Mouse (Mus musculus) ES-E14 (cell line): ENCODE results near the gene Ncs1. TPM values are rescaled to one million over a fixed set of nuclear protein-coding genes. Genes with fewer than 3 reads are reported as not detected.

ENCODE experiments used
- DNase-seq: peaks from one replicate; pipeline ENCODE4 v3.0.0-alpha.2; 2013; ENCODE audit warnings: low read depth, low spot score
- H3K27ac ChIP-seq: 2 replicates; pipeline ENCODE4 v1.5.1; 2012; ENCODE audit warnings: low read depth, mild to moderate bottlenecking, low read length, moderate library complexity, mixed read lengths; ENCODE audit not compliant: poor library complexity, insufficient read depth, severe bottlenecking
- H3K36me3 ChIP-seq: 2 replicates; pipeline ENCODE4 v1.6.1; 2012; ENCODE audit warnings: mild to moderate bottlenecking, low read length, moderate library complexity, mixed read lengths; ENCODE audit not compliant: control insufficient read depth, poor library complexity, insufficient read depth, severe bottlenecking
- H3K4me1 ChIP-seq, 2 experiments: fragments of 150-350 bp in 1 of 2; sonication (generic) in 1 of 2; 2 replicates each; pipeline ENCODE4 v1.6.1; 2012; ENCODE audit warnings: low read length in 2 of 2, mild to moderate bottlenecking in 1 of 2, mixed read lengths in 1 of 2; ENCODE audit not compliant: control insufficient read depth in 2 of 2, insufficient read depth in 2 of 2, poor library complexity in 1 of 2
- H3K4me3 ChIP-seq, 2 experiments: fragments of 150-350 bp in 1 of 2; sonication (generic) in 1 of 2; 2 replicates each; pipeline ENCODE4 v1.5.1; 2012; ENCODE audit warnings: low read length in 2 of 2, low read depth in 1 of 2, mild to moderate bottlenecking in 1 of 2, mixed read lengths in 1 of 2; ENCODE audit not compliant: insufficient read depth in 1 of 2, poor library complexity in 1 of 2, severe bottlenecking in 1 of 2
- H3K9ac ChIP-seq: 2 replicates; pipeline ENCODE4 v1.6.1; 2012; ENCODE audit warnings: low read depth, mild to moderate bottlenecking, low read length, mixed read lengths; ENCODE audit not compliant: poor library complexity, insufficient read depth, severe bottlenecking
- H3K9me3 ChIP-seq: fragments of 150-350 bp; sonication (generic); 2 replicates; pipeline ENCODE4 v1.6.1; 2012; ENCODE audit warnings: low read depth, mild to moderate bottlenecking, low read length; ENCODE audit not compliant: control insufficient read depth, insufficient read depth
- CHD2 ChIP-seq: IDR thresholded peaks from 2 replicates; pipeline ENCODE4 v1.6.1; 2014; ENCODE audit warnings: mild to moderate bottlenecking, low read depth, low read length, inconsistent platforms
- HCFC1 ChIP-seq: IDR thresholded peaks from 2 replicates; pipeline ENCODE4 v1.6.1; 2012; ENCODE audit warnings: low read length, inconsistent platforms, borderline replicate concordance; ENCODE audit not compliant: insufficient read depth
- MAFK ChIP-seq: IDR thresholded peaks from 2 replicates; pipeline ENCODE4 v1.6.1; 2014; ENCODE audit warnings: mild to moderate bottlenecking, low read depth, low read length, inconsistent platforms; ENCODE audit not compliant: insufficient read depth
- ZC3H11A ChIP-seq: IDR thresholded peaks from 2 replicates; pipeline ENCODE4 v1.6.1; 2012; ENCODE audit warnings: low read depth, mild to moderate bottlenecking, inconsistent platforms, low read length, borderline replicate concordance
- ZNF384 ChIP-seq: IDR thresholded peaks from 2 replicates; pipeline ENCODE4 v1.6.1; 2012; ENCODE audit warnings: low read depth, low read length, inconsistent platforms
- in situ Hi-C, 2 experiments: fragments of 600-800 bp; cut with MboI; formaldehyde crosslinking; loops; one replicate each; pipeline ENCODE4 v1.15.1; 2025; ENCODE audit warnings: low sequenced_read_pairs in 2 of 2, inconsistent platforms in 1 of 2; ENCODE audit not compliant: unreplicated experiment in 2 of 2
- total RNA-seq: library from RNA; depleted of rRNA; stranded (reverse); fragments of 300-350 nt; gene quantifications from 2 replicates; pipeline ENCODE4 v1.2.3, GENCODE M21; 2012; rRNA removed

Gene Ncs1
- total RNA-seq = 5.1 and 8.9 TPM in 2 replicates

DNA sequence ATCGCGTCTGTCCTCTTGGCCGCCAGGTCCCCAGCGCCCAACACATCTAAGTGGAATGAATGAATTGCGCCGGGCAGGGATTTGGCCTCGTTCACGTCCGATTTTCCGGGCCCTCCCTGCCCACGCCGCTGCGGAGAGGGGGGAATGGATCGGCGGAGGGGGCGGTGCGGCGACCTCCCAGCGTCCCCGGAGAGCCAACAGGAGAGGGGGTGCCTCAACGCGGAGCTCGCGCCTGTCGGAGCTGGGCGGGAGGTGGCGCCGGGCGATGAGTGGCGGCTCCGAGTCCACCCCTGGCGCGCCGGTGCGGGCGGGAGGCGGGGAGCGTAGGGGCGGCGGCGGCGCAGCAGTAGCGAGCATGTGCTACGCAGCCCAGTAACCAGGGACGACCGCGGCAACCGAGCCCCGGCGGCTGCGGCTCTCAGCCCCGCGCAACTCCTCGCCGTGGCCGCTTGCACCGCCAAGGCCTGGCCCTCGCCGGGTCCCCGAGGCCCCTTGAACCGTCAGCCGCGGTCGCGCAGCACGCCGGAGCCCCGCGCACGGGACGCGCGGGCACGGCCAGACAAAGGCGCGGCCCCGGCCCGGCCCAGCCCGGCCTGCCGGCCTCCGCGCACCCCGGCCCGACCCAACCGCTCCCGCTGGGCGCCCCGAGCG lies at the start of gene Ncs1:
Ncs1 (plus strand) TSS at position 333 of the 651 bp plus-strand sequence.
- H3K4me3 ChIP-seq = peak within 1 kb of the TSS; percentile 81 to 90
- H3K27ac ChIP-seq = no peak within 1 kb of the TSS
- H3K4me1 ChIP-seq = peaks cover 0 to 25% of the 10 kb centered on the region in 2 experiments; a peak in 2 of 4 replicates
- TF ChIP-seq HCFC1 (peak; percentile 28; the same call in 1 of the 2 replicates), ZC3H11A (no peak)
- DNase-seq = no peak
- H3K36me3 ChIP-seq = no peaks in the 10 kb centered on the region
- peak within 1 kb of the TSS; percentile 77 for H3K9ac ChIP-seq
- in situ Hi-C loops = no loop called here
- no peaks in the 10 kb centered on the region for H3K9me3 ChIP-seq

- Histone ChIP-seq H3K36me3 (peaks cover 39% of the 10 kb centered on the region), H3K4me1 (peaks cover 0 to 5% of the 10 kb centered on the region in 2 experiments; a peak in 2 of 4 replicates), H3K9me3 (no peaks in the 10 kb centered on the region), H3K27ac (no peak overlapping the region), H3K4me3 (no peak overlapping the region), H3K9ac (no peak overlapping the region)
- DNase-seq = no peak
- in situ Hi-C loops = loop anchor here in 1 of 2 experiments (10.0 kb wide), 2 partner anchors 76 to 186 kb away; no protein-coding TSS in a partner anchor
- TF ChIP-seq CHD2 (no peak), MAFK (no peak), ZNF384 (no peak), ZC3H11A (no peak), HCFC1 (no peak)
These were observed 47.0 kb upstream of the Ncs1 start for GRCm38 (mm10) chr2:31198621-31199020.

DNA sequence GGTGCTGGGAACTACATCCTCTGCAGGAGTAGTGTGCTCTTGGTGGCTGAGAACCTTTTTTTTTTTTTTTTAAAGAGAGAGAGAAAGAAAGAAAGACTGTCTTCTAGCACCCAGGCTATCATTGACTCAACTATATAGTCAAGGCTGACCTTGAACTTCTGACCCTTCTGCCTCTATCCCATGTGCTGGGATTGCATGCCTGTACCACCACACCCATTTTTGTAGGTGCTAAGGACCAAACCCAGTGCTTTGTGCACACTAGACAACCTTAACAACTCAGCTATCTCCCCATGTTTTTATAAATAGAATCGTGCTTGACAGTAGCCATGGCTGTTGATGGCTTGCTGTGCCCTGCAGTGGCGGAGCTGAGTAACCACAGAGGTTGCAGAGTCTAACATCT lies 45.6 kb upstream of the Ncs1 start:
- no peak overlapping the region for H3K9ac ChIP-seq
- H3K27ac ChIP-seq = no peak overlapping the region
- H3K4me3 ChIP-seq = no peak overlapping the region
- TF ChIP-seq ZNF384 = 0 out of 2 replicates have a peak, but pooled peaks have one; percentile 23
- no peak for TF ChIP-seq HCFC1
- peaks cover 0 to 5% of the 10 kb centered on the region in 2 experiments; a peak in 2 of 4 replicates for H3K4me1 ChIP-seq
- peaks cover 33% of the 10 kb centered on the region; the same call in 1 of the 2 replicates for H3K36me3 ChIP-seq
- no peak for DNase-seq
- in situ Hi-C loops = no loop called here
- H3K9me3 ChIP-seq = no peaks in the 10 kb centered on the region

- TF ChIP-seq HCFC1 (no peak), ZC3H11A (no peak), CHD2 (no peak), MAFK (no peak), ZNF384 (no peak)
- in situ Hi-C loops = no loop called here
- H3K27ac ChIP-seq = no peak overlapping the region
- DNase-seq = no peak
- H3K4me1 ChIP-seq = peaks cover 0 to 2% of the 10 kb centered on the region in 2 experiments; a peak in 2 of 4 replicates
- no peaks in the 10 kb centered on the region for H3K9me3 ChIP-seq
- H3K9ac ChIP-seq = no peak overlapping the region
- H3K36me3 ChIP-seq = peaks cover 26% of the 10 kb centered on the region; the same call in 1 of the 2 replicates
- no peak overlapping the region for H3K4me3 ChIP-seq
These were observed 43.8 kb upstream of the Ncs1 start for GRCm38 (mm10) chr2:31201851-31202250.

- no peak overlapping the region for H3K4me3 ChIP-seq
- H3K9ac ChIP-seq = no peak overlapping the region
- TF ChIP-seq ZC3H11A = no peak
- no peak for TF ChIP-seq HCFC1
- no peak for TF ChIP-seq ZNF384
- no peak for TF ChIP-seq MAFK
- TF ChIP-seq CHD2 = no peak
- in situ Hi-C loops = no loop called here
- DNase-seq = no peak
- H3K36me3 ChIP-seq = peaks cover 27% of the 10 kb centered on the region; the same call in 1 of the 2 replicates
- no peaks in the 10 kb centered on the region for H3K9me3 ChIP-seq
- H3K27ac ChIP-seq = no peak overlapping the region
- peaks cover 0 to 2% of the 10 kb centered on the region in 2 experiments; a peak in 1 of 4 replicates for H3K4me1 ChIP-seq
These were observed 43.3 kb upstream of the Ncs1 start for GRCm38 (mm10) chr2:31202357-31202756.
